Mouse (Mus musculus): ENCODE data around the gene Cog4.
"Not testable (repeated sequence)": the region's sequence is repeated elsewhere in the genome, so short reads cannot be mapped to it uniquely, and the experiment has no call there.

Gene Cog4

GRCm38 (mm10) chr8:110926690-110927089 lies 80.3 kb downstream of the Cog4 start:
- DNase-seq (ENCODE audit: low spot score): no peak

GRCm38 (mm10) chr8:110928435-110928834 lies 82.0 kb downstream of the Cog4 start:
- no peak for DNase-seq (ENCODE audit: low spot score)

- DNase-seq (ENCODE audit: low spot score): no peak
Observed at GRCm38 (mm10) chr8:110929066-110929465, 82.7 kb downstream of the Cog4 start.

- not testable (repeated sequence) for DNase-seq (ENCODE audit: low spot score)
Observed at GRCm38 (mm10) chr8:110929672-110930071, 83.3 kb downstream of the Cog4 start.

GRCm38 (mm10) chr8:110931176-110931939 lies 85.0 kb downstream of the Cog4 start:
- no peak for DNase-seq (ENCODE audit: low spot score)

All from left cerebral cortex, adult 11 months (tissue).